Mouse (Mus musculus): ENCODE data around the gene Itgb8. TPM values are rescaled to one million over a fixed set of nuclear protein-coding genes. Genes with fewer than 3 reads are reported as not detected.

The Itgb8 gene
- polyA plus RNA-seq (2012; rRNA removed), result 1.0 and 1.1 TPM in 2 replicates

GRCm38 (mm10) chr12:119238696-119239415 is at the start of gene Itgb8:
Itgb8 (minus strand) TSS chr12:119238802.
- no peak for DNase-seq (ENCODE audit: low spot score)

- no peak for DNase-seq (ENCODE audit: low spot score)
These were observed 37.7 kb upstream of the Itgb8 start for GRCm38 (mm10) chr12:119276282-119276681.

GRCm38 (mm10) chr12:119273605-119274004 is 35.0 kb upstream of the Itgb8 start:
- no peak for DNase-seq (ENCODE audit: low spot score)

GRCm38 (mm10) chr12:119271964-119272363 is 33.4 kb upstream of the Itgb8 start:
- DNase-seq (ENCODE audit: low spot score), result no peak

- DNase-seq (ENCODE audit: low spot score), result no peak
These were observed 31.4 kb upstream of the Itgb8 start for GRCm38 (mm10) chr12:119270036-119270435.

GRCm38 (mm10) chr12:119268723-119269122 is 30.1 kb upstream of the Itgb8 start:
- DNase-seq (ENCODE audit: low spot score), result no peak

GRCm38 (mm10) chr12:119264506-119264905 is 25.9 kb upstream of the Itgb8 start:
- no peak for DNase-seq (ENCODE audit: low spot score)

- no peak for DNase-seq (ENCODE audit: low spot score)
These were observed 10.0 kb upstream of the Itgb8 start for GRCm38 (mm10) chr12:119248581-119248980.

DNA sequence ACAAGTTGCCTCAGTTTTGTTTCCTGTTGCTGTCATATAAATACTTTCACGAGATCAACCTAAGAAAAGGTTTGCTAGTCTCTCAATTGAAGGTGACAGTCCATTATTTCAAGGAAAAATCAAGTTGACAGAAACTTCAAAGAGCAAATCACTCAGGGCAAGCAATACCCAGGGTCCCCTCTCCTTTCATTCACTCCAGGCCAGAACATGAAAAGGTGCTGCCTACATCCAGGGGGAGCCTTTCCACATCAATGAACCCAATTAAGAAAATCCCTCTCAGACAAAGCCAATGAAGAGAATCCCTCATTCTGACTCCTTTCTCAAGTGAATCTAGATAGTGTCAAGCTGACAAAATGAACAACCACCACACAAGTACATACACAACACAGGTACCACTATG is 2.5 kb upstream of the Itgb8 start:
- no peak for DNase-seq (ENCODE audit: low spot score)

DNA sequence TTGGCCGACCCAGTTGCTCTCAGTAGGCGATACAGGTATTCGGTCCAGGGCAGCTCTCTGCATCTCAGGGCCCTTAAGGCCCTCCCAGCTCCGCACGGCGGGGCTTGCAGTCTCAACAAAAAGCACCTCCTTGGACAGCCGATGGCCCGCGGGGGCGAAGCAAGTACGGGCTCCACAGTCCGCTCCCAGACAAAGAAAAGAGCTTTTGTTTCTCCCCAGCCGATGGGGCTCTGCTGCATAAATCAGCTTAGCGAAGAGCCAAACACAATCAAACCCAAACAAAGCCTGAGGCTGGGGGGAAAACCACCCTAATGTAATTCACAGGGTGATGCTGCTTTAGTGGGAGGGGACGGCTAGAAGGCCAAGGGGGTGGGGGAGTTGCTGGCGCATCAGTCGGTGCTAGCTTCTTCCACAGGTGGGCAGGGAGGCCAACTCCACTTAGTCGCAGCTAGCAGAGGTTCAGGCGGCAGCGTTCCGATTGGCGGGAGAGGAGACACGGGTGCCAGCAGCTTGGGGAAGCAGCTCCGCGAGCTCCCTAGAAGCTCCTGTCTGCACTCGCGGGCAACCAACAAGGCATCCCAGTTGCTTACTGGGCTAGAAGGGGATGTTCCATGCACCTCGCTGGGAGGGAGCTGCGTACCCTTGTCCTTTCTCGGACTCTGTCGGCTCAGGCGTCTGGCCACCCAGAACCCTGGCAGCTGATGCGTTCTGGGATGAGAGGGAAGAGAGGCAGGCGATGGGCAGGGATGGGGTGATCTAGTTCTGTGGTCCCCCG is 494 bp downstream of the Itgb8 start:
- DNase-seq (ENCODE audit: low spot score), result peak; percentile 36

DNA sequence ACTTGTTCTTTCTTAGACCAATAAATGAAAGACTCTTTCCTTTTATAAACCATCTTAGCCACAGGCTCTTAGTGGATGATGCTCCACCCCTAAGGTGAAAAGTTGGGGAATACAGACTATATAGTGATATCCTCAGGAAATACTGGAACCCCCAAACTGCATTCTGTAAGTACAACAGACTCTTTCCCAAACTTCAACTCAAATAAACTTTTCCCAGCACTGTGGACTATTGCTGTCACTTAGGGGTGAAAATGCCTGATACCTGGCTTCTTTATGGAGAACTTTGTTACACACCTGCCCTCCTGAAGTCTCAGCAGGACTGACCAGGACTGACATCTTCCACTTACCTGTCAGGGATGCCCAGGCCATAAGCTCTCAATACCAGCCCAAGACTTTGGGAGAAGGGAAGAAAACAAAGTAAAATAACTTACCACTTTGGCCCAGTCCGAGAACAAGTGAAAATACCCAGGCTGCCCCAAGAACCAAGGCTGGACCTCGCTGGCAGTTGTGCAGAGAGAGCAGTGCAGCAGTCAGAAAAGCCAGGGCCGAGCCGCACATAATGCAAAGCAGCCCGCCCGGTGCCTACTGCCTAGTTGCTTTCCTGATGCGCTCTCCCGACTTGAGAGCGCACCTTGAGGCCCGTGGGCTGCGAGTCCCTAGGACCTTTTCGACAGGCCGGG is 1.2 kb downstream of the Itgb8 start:
- no peak for DNase-seq (ENCODE audit: low spot score)

GRCm38 (mm10) chr12:119231831-119232230 is 6.8 kb downstream of the Itgb8 start:
- no peak for DNase-seq (ENCODE audit: low spot score)

GRCm38 (mm10) chr12:119230444-119230843 is 8.2 kb downstream of the Itgb8 start:
- no peak for DNase-seq (ENCODE audit: low spot score)

DNA sequence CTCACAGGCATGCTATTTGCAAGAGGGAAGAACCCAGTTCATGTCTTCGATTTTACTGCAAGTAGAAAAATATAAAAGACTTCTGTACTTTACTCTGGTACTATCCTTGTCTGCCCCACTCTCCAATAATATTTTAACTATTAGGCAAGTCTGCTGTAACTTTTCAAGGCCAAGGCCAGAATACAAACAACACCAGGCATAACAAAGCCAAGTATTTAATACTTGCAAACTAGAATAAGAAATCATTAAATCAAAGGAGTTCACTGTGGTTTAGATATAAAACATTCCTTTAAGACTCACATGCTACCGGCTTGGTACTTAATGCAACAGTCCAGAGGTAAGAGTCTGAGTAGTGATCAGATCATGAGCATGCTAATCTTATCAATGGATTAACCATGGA is 9.0 kb downstream of the Itgb8 start:
- no peak for DNase-seq (ENCODE audit: low spot score)

DNA sequence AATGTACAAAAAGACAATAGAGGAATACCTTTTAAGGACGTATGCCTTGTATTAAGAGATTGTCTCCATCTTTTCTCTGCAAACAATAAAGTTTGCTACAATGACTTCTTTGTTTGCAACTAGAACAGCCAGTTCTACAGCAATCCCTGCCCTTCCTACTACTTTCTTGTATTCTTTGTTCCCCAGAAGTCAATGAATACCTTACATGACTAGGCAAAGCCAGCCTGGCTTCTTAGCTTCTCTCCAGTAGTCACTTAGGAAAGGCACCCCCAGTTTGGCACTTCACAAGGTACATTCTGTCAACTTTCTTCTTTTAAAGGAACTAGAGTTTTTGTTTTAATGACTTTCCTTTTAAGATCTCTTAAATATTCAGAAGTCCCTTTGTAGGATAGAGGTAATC is 10.7 kb downstream of the Itgb8 start:
- DNase-seq (ENCODE audit: low spot score), result no peak

DNA sequence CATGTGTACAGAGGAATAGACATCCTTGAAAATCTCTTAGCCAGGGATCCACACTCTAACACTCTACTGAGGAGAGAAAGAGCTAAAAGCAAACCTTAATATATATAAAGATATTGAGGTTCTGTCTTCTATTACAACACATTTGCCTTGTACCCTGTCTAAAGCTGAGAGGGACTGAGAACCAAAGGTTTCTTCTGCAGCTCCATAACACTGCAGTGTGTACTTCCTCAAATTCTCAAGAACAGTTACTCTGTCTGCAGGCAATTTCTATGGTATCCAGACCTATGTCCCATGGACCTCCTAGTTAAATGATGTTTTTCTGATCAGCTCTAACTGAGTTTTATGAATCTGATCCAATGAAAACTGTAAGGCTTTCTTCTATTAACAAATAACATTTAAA is 13.9 kb downstream of the Itgb8 start:
- DNase-seq (ENCODE audit: low spot score), result no peak

GRCm38 (mm10) chr12:119219409-119219808 is 19.2 kb downstream of the Itgb8 start:
- DNase-seq (ENCODE audit: low spot score), result no peak

DNA sequence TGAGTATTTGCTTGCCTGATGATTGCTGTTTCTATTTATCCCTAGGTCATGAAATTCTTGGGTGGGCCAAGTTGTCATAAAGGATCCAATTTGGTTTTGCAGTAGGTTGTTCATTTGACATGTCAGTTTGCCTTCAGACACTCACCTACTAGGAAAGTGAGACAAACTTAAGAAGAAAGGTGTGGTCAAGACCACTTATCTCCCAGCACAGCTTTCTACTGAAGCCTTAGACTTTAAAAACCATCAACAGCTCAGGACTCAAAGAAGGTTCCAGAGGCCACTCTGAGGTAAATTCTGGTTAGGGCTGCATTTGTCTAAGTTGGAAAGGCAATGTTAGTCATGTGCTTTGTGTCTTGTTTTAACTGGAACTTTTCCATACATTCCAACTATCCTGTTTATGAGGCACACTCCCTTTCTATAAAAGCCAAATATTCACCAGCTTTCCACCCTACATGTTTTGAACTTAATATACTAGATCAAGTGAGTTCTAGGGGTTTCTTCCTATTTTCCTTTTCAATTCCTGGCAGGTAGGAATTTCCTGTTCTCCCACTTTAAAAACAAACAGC is 20.8 kb downstream of the Itgb8 start:
- no peak for DNase-seq (ENCODE audit: low spot score)

DNA sequence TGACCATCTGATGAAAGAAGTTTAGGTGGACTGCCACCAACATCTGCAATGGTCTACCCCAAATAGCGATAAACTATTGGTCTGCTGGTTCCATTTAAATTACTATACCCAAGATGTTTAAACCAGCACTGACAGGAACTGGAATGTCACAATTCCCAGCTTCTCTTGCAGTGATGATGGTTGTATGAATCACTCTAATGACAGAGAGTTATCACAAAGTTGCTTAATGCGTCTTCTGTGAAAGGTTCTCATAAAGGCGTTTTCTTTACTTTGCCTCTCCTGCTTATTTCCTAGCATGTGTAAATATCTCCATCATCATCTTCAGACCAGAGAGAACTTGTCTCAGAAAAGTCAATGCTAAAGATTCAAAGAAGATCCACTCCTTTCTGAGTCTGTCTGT is 23.4 kb downstream of the Itgb8 start:
- no peak for DNase-seq (ENCODE audit: low spot score)

DNA sequence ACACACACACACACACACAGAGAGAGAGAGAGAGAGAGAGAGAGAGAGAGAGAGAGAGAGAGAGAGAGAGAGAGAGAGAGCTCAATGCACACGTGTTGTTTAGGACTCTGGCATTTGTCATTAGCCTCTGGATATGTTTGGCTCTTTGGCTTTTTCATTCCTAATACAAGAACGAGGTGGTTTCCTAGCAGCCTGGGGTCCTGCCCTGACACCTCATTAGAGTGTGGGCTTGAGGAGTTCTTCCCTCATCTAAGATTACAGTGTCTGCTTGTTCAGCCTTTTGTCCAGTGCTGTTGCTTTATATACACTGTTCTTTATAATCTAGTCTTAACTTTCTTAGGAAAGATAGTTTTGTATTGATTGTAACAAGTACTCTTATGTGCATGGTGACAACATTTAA is 27.1 kb downstream of the Itgb8 start:
- no peak for DNase-seq (ENCODE audit: low spot score)

DNA sequence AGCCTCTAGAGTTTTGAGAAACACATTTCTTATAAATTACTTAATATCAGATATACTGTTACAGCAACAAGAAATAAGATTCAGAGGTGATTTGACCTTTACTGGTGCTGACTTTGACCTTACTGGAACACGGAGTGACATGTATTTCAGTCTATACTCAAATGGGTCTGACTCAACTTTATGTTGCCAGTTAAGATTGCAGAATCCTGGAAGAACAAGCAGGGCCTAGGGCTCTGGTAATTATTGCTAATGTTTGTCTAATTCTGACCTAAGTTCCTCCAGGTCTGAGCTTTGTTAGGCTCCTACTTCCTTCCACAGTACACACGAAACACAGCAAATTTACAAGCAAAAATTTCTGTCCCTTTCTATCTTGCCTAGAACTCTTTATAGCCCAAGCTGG is 28.0 kb downstream of the Itgb8 start:
- no peak for DNase-seq (ENCODE audit: low spot score)

DNA sequence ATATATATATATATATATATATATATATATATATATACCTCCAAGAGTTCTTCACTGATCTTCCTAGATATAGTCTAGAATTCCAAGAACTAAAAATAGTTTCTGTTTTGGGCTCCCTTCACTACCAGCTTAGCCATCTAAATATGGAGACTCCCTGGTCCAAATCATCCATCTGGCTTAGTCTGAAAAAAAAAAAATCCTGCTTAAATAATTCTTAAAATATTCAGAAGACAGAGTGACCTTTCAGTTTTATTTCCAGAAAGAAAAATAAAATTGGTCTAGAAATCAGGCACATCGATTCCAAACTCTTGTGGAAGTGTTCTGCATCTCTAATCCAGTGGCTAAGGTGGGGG is 28.6 kb downstream of the Itgb8 start:
- no peak for DNase-seq (ENCODE audit: low spot score)

Measured in urinary bladder, adult 2 months (tissue).